Mouse (Mus musculus) heart, postnatal 0 days (tissue): Measurements from ENCODE around the gene Gm3839.

ENCODE experiments used
- CTCF ChIP-seq: IDR thresholded peaks from 2 replicates; pipeline ENCODE4 v1.5.1; 2016; ENCODE audit warnings: antibody characterized with exemption, control low read depth, low read depth
- EP300 ChIP-seq: IDR thresholded peaks from 2 replicates; pipeline ENCODE4 v1.6.1; 2016; ENCODE audit warnings: antibody characterized with exemption, low read depth

- TF ChIP-seq CTCF (no peak), EP300 (no peak)
These were observed 108.5 kb downstream of the Gm3839 start for GRCm38 (mm10) chr14:11248053-11248452.
